Mouse (Mus musculus): ENCODE measurements around the gene Glyr1. TPM values are rescaled to one million over a fixed set of nuclear protein-coding genes. Genes with fewer than 3 reads are reported as not detected.

Glyr1 gene
- polyA plus RNA-seq (2012; fragmentation: generic; extraction: Trizol) = 10 to 100 TPM in 1 of 2 experiments, 1 to 10 TPM in 1; 8.3 to 41.7 TPM

GRCm38 (mm10) chr16:5049774-5050234 lies at the start of gene Glyr1, which contains the start of gene Ubn1:
Gene Glyr1 (minus strand): TSS chr16:5049863.
Gene Ubn1 (plus strand): TSS chr16:5050057.

DNA sequence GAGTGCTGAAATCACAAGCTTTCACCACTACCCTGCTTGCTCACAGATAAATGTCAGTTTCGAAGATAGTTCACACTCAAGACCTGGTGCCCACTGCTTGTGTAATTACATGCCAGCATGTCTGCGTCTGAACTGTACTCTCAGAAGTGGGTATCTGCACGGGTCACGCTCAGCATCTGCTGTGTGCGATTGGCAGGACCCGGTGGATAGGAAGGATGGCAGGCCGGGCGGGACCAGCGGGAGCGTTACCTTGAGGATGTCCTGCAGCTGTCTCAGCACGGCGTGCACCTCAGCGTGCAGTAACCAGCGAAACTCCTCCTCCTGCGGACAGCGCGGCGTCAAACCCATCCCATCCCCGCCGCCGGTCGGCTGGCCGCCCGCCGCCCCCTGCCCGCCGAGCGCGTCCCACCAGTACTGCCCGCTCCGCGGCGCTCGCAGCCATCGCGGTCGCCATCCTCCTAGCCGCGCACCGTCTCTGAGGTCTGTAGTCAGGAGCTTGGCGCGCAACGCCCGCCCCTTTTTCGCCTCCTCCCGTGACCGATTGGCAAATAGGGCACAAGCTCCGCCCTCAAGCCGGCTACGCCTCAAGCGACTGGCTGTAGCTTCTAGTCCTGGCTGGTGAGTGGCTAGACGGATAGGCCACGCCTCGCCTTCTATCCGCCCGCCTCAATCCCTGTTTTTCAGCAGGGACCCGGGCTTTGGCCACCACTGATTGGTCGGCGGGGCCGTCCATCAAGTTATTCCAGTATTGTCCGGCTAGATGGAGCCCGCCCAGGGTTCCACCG lies 36.4 kb downstream of the Glyr1 start, which contains the start of gene Rogdi:
TSS of gene Rogdi (minus strand) at position 500 of the 785 bp plus-strand sequence.

DNA sequence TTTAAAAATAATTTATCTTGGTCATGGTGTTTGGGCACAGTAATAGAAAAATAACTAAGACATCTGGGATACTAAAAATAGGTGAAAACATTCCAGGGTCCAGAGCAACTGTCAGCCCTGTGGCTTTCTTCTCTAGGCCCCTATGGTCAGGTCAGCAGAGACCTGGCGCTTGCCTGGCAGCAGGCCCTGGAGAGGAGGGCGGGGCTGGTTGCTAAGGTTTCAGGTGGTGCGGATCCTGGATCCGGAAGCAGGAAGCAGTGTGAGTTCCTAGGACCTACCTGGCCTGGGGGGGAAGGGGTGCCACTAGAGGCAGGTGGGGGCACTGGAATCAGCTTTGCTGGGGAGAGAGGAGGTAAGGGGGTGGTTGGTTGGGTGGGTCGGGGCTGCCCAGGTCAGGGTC lies 42.6 kb downstream of the Glyr1 start, which contains the start of gene Smim22:
TSS of gene Smim22 (plus strand) at position 222 of the 400 bp plus-strand sequence.

GRCm38 (mm10) chr16:4997553-4997952 lies 52.1 kb downstream of the Glyr1 start, which contains the start of gene Sept12:
Gene Sept12 (minus strand): TSS chr16:4997852.

Other genes starting within 250 kb of the Glyr1 start
- gene 4930562C15Rik, start 214.4 kb downstream of the Glyr1 start, polyA plus RNA-seq (2012; fragmentation: generic; extraction: Trizol) = under 1 TPM in 1 of 2 experiments, not detected in 1; 0.33 TPM
- gene Ubald1, start 169.5 kb downstream of the Glyr1 start, polyA plus RNA-seq (2012; fragmentation: generic; extraction: Trizol) = 10 to 100 TPM; 44.1 to 52.2 TPM
- gene Mgrn1, start 163.6 kb downstream of the Glyr1 start, polyA plus RNA-seq (2012; fragmentation: generic; extraction: Trizol) = 10 to 100 TPM; 23.3 to 82.4 TPM
- 10 to 100 TPM; 61.2 to 88.2 TPM for gene Nudt16l1, start 111.1 kb downstream of the Glyr1 start, polyA plus RNA-seq (2012; fragmentation: generic; extraction: Trizol)
- gene Anks3, start 85.7 kb downstream of the Glyr1 start, polyA plus RNA-seq (2012; fragmentation: generic; extraction: Trizol) = 10 to 100 TPM; 14.6 to 57.4 TPM
- under 1 TPM; 0.02 to 0.38 TPM for gene Sept12, start 52.0 kb downstream of the Glyr1 start, polyA plus RNA-seq (2012; fragmentation: generic; extraction: Trizol)
- not detected for gene Smim22, start 42.6 kb downstream of the Glyr1 start, polyA plus RNA-seq (2012; fragmentation: generic; extraction: Trizol)
- gene Rogdi, start 36.3 kb downstream of the Glyr1 start, polyA plus RNA-seq (2012; fragmentation: generic; extraction: Trizol) = 10 to 100 TPM; 26.6 to 33.8 TPM
- gene Ubn1, start 194 bp upstream of the Glyr1 start, polyA plus RNA-seq (2012; fragmentation: generic; extraction: Trizol) = 10 to 100 TPM in 1 of 2 experiments, 1 to 10 TPM in 1; 4.8 to 22.5 TPM
- under 1 TPM in 1 of 2 experiments, not detected in 1; 0.98 TPM for gene Ppl, start 82.6 kb upstream of the Glyr1 start, polyA plus RNA-seq (2012; fragmentation: generic; extraction: Trizol)
- gene Sec14l5, start 97.2 kb upstream of the Glyr1 start, polyA plus RNA-seq (2012; fragmentation: generic; extraction: Trizol) = under 1 TPM; 0.01 to 0.05 TPM
- gene Nagpa, start 154.1 kb upstream of the Glyr1 start, polyA plus RNA-seq (2012; fragmentation: generic; extraction: Trizol) = 10 to 100 TPM; 14.6 to 16.9 TPM
- gene AU021092, start 172.4 kb upstream of the Glyr1 start, polyA plus RNA-seq (2012; fragmentation: generic; extraction: Trizol) = 1 to 10 TPM; 4.4 to 5.7 TPM
- gene Alg1, start 183.8 kb upstream of the Glyr1 start, polyA plus RNA-seq (2012; fragmentation: generic; extraction: Trizol) = 10 to 100 TPM; 22.6 to 35.8 TPM
- gene Eef2kmt, start 206.1 kb upstream of the Glyr1 start, polyA plus RNA-seq (2012; fragmentation: generic; extraction: Trizol) = 10 to 100 TPM; 15.8 to 26.7 TPM

All from C3H10T1/2 (cell line).